Mouse (Mus musculus): ENCODE measurements around the gene Lce3a. TPM values are rescaled to one million over a fixed set of nuclear protein-coding genes. Genes with fewer than 3 reads are reported as not detected.

Gene Lce3a
- not detected in 2 replicates for polyA plus RNA-seq (2016; fragmentation: Nextera tagmentation; extraction: Ambion mirVana)

DNA sequence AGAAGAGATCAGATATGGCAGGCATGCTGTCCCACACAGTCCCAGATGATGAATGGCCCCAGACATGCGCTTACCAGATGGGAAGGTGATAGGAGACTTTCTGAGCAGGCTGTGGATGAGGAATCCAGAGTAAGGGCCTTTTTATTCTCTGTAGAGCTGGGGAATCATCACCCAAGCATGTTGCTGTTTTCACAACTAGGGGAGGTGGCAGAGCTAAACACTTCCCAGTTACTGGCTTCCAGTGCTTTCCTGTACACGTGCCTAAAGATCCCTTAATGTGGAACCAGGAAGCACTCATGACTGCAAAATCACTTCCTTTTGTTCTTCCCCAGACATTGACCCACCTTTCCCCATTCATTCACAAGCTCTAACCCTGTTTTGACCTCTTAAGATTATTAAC is at the start of gene Lce3a:
Gene Lce3a, minus strand, starts transcription at position 101 of the 400 bp plus-strand sequence.
- Histone ChIP-seq H3K4me3 (no peak within 1 kb of the TSS), H3K27me3 (ENCODE audit: low read depth, poor library complexity, severe bottlenecking) (no peaks in the 10 kb centered on the region), H3K4me1 (no peaks in the 10 kb centered on the region), H3K36me3 (no peaks in the 10 kb centered on the region), H3K9me3 (replicated peaks) (no peaks in the 10 kb centered on the region), H3K27ac (no peak within 1 kb of the TSS)
- no peak for DNase-seq (ENCODE audit: low spot score)
- WGBS = 81% methylated on average over 2 of the region's 2 CpGs

DNA sequence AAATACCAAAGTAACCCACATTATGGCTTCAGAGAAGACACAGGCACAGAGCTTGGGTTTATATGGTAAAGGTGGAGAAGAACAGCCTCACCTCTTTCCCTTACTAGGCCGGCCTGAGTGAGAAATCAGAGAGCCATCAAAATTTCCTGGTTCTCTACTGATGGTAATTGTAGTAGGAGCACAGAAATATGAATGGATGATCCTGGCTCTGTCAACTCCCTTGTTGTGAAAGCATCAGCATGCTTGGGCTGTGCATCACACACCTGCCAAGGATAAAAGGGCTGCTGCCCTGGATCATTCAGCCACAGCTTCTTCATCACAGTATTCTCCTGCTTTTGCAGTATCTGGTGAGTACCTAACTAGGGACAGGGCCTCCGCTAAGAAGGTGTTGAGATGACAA is 40.7 kb upstream of the Lce3a start, which contains the start of gene Lce3e:
Gene Lce3e, plus strand, starts transcription at position 301 of the 400 bp plus-strand sequence.
- Histone ChIP-seq H3K9me3 (replicated peaks) (no peaks in the 10 kb centered on the region), H3K4me1 (no peaks in the 10 kb centered on the region), H3K27me3 (ENCODE audit: low read depth, poor library complexity, severe bottlenecking) (no peaks in the 10 kb centered on the region), H3K4me3 (no peak within 1 kb of the TSS), H3K27ac (no peak within 1 kb of the TSS), H3K36me3 (no peaks in the 10 kb centered on the region)
- WGBS = 92% methylated on average over 2 of the region's 2 CpGs
- no peak for DNase-seq (ENCODE audit: low spot score)

DNA sequence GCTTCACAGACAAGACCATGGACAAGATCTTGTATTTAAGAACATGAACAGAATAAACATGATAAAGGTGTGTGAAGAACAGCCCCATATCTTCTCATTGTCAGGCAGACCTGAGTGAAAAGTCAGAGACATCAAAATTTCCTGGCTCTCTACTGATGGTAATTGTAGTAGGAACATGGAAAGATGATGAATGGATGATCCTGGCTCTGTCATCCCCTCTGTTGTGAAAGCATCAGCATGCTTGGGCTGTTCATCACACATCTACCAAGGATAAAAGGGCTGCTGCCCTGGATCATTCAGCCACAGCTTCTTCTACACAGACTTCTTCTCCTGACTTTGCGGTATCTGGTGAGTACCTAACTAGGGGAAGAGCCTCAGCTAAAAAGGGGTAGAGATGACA is 31.1 kb upstream of the Lce3a start, which contains the start of gene Lce3d:
Gene Lce3d, plus strand, starts transcription at position 301 of the 400 bp plus-strand sequence.
- Histone ChIP-seq H3K36me3 (no peaks in the 10 kb centered on the region), H3K27ac (no peak within 1 kb of the TSS), H3K9me3 (replicated peaks) (no peaks in the 10 kb centered on the region), H3K4me1 (no peaks in the 10 kb centered on the region), H3K27me3 (ENCODE audit: low read depth, poor library complexity, severe bottlenecking) (no peaks in the 10 kb centered on the region), H3K4me3 (no peak within 1 kb of the TSS)
- DNase-seq (ENCODE audit: low spot score) = no peak
- 84% methylated on average over 1 of the region's 1 CpGs for WGBS

DNA sequence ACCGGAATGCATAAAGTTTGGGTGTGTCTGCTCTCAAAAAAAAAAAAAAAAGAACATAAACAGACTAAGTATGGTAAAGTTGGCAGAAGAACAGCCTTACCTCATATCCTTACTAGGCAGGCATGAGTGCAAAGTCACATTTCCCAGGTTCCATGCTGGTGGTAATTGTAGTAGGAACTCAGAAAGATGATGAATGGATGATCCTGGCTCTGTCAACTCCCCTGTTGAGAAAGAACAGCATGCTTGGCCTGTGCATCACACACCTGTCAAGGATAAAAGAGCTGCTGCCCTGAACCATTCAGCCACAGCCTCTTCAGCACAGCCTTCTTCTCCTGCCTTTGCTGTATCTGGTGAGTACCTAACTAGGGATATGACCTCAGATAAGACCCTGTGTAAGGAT is 18.2 kb upstream of the Lce3a start, which contains the start of gene Lce3c:
Gene Lce3c, plus strand, starts transcription at position 301 of the 400 bp plus-strand sequence.
- Histone ChIP-seq H3K4me3 (no peak within 1 kb of the TSS), H3K4me1 (no peaks in the 10 kb centered on the region), H3K27me3 (ENCODE audit: low read depth, poor library complexity, severe bottlenecking) (no peaks in the 10 kb centered on the region), H3K9me3 (replicated peaks) (no peaks in the 10 kb centered on the region), H3K27ac (no peak within 1 kb of the TSS), H3K36me3 (no peaks in the 10 kb centered on the region)
- no peak for DNase-seq (ENCODE audit: low spot score)
- 79% methylated on average over 1 of the region's 1 CpGs for WGBS

DNA sequence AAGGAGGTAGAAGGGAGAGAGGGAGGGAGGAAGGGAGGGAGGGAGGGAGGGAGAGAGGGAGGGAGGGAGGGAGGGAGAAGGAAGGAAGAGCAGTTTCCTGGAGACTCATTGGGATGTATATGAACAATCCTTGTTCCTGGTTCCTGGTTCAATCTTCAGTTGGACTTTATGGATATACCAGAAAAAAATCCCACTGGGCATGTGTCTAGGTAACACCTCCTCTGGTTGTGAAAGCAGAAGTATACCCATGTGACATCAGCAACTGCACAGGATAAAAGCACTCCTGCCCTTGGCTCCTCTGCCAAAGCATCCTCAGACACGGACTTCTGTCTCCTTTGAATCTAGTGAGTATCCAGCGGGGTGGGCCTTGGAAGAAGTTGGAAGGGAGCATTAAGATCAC is 6.6 kb upstream of the Lce3a start, which contains the start of gene Lce3b:
Gene Lce3b, plus strand, starts transcription at position 301 of the 400 bp plus-strand sequence.
- no peaks in the 10 kb centered on the region for H3K36me3 ChIP-seq
- H3K4me3 ChIP-seq = no peak within 1 kb of the TSS
- WGBS = 69% methylated on average over 2 of the region's 2 CpGs
- H3K9me3 ChIP-seq (replicated peaks) = no peaks in the 10 kb centered on the region
- no peaks in the 10 kb centered on the region for H3K4me1 ChIP-seq
- no peaks in the 10 kb centered on the region for H3K27me3 ChIP-seq (ENCODE audit: low read depth, poor library complexity, severe bottlenecking)
- H3K27ac ChIP-seq = no peak within 1 kb of the TSS
- no peak for DNase-seq (ENCODE audit: low spot score)

DNA sequence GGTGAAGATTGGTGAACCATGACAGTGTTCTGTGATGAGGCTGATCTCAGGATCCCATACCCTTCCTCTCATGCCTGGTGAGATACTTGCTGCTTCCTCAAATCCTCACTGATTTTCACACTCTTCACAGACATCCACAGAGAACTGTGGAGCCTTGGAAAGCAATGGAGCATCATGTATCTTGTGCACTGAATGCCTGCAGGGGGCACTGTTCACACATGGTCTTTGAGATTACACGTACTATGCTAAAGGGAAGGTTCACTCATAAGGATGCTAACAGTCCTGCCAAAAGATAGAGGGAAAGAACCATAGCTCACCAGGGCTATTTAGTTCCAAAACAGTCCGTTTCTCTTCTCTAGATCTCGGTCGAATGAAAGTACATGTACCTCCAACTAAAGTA is 5.7 kb downstream of the Lce3a start:
- no peak for DNase-seq (ENCODE audit: low spot score)
- Histone ChIP-seq H3K27me3 (ENCODE audit: low read depth, poor library complexity, severe bottlenecking) (no peaks in the 10 kb centered on the region), H3K27ac (no peak overlapping the region), H3K9me3 (replicated peaks) (no peaks in the 10 kb centered on the region), H3K4me3 (no peak overlapping the region), H3K4me1 (no peaks in the 10 kb centered on the region), H3K36me3 (no peaks in the 10 kb centered on the region)
- 62% methylated on average over 4 of the region's 4 CpGs for WGBS

DNA sequence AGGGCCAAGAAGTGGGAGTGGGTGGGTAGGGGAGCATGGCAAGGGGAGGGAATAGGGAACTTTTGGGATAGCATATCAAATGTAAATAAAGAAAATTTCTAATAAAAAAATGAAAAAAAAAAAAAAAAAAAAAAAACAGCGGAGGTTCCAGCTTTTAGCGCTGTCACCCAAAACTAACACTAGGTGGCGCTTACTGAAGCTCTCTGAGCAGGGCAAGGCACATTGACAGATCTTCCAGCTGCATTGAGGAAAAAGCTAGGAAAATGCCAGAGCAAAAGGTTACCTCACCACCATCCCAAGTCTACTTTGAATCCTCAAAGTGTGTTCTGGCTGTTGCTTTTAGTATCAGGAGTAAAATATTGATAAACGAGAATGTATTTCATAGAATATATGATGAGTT is 18.5 kb downstream of the Lce3a start:
- H3K4me3 ChIP-seq = no peak overlapping the region
- no peaks in the 10 kb centered on the region for H3K9me3 ChIP-seq (replicated peaks)
- no peaks in the 10 kb centered on the region for H3K27me3 ChIP-seq (ENCODE audit: low read depth, poor library complexity, severe bottlenecking)
- WGBS = 30% methylated on average over 4 of the region's 4 CpGs
- H3K4me1 ChIP-seq = no peaks in the 10 kb centered on the region
- no peak for DNase-seq (ENCODE audit: low spot score)
- no peaks in the 10 kb centered on the region for H3K36me3 ChIP-seq
- H3K27ac ChIP-seq = no peak overlapping the region

DNA sequence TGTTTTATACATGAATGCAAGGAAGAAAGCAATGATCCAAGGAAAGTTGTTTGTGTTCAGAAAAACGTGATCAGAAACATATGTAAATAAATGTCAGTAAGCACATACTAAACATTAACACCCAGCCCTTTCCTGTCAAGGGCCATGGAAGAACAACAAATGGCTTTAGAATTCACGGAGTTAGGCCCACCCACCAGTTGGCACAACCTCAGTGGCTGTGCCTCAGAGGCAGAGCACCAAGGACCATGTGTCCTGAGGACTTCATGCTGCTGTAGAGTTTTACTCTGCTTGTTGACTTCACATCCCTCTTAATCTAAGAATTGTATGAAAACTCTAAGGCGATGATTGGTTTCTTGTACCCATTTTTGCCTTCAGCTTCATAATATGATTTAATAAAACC is 20.8 kb downstream of the Lce3a start:
- H3K9me3 ChIP-seq (replicated peaks) = no peaks in the 10 kb centered on the region
- H3K36me3 ChIP-seq = no peaks in the 10 kb centered on the region
- no peaks in the 10 kb centered on the region for H3K4me1 ChIP-seq
- no peak for DNase-seq (ENCODE audit: low spot score)
- no peak overlapping the region for H3K27ac ChIP-seq
- 54% methylated on average over 3 of the region's 3 CpGs for WGBS
- H3K27me3 ChIP-seq (ENCODE audit: low read depth, poor library complexity, severe bottlenecking) = no peaks in the 10 kb centered on the region
- no peak overlapping the region for H3K4me3 ChIP-seq

DNA sequence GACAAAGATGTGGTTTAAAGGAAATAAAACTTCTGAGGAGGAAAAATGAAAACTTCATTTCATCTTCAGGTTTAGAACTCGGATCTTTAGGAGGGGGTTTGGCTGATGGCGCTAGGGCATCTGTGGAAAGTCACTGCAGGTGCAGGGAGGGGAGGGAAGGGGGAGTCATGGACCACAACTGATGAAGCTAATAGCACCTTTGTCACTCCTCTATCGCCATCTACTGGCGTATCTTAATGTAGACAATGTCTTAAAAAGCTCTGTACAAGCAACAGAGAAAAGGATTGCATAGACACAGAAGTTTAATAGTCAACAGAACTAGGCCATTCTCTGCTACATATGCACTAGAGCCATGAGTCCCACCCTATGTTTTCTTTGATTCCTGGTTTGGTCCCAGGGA is 22.4 kb downstream of the Lce3a start:
- Histone ChIP-seq H3K9me3 (replicated peaks) (no peaks in the 10 kb centered on the region), H3K4me3 (no peak overlapping the region), H3K36me3 (no peaks in the 10 kb centered on the region), H3K27ac (no peak overlapping the region), H3K27me3 (ENCODE audit: low read depth, poor library complexity, severe bottlenecking) (no peaks in the 10 kb centered on the region), H3K4me1 (no peaks in the 10 kb centered on the region)
- WGBS = 41% methylated on average over 4 of the region's 4 CpGs
- DNase-seq (ENCODE audit: low spot score) = no peak

DNA sequence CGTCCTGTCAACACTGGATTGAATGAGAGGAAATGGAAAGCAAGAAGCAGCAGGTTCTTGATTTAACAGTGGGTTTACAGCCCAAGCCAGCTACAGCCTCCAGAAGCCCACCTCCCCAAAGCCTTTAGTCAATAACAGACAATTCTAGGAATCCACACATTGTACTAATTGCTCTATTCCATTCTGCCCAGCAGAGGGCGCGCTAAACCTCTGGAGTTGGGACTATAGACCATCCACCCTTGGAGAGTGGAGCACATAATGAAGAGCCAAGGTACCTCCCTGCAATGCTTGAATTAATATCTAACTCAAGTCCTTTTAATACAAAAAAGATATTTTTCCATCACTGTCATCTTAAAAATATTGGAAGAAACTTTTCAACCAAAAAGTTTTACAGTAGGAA is 23.0 kb downstream of the Lce3a start:
- Histone ChIP-seq H3K27me3 (ENCODE audit: low read depth, poor library complexity, severe bottlenecking) (no peaks in the 10 kb centered on the region), H3K27ac (no peak overlapping the region), H3K9me3 (replicated peaks) (no peaks in the 10 kb centered on the region), H3K36me3 (no peaks in the 10 kb centered on the region), H3K4me1 (no peaks in the 10 kb centered on the region), H3K4me3 (no peak overlapping the region)
- 26% methylated on average over 3 of the region's 3 CpGs for WGBS
- peak; percentile 52 for DNase-seq (ENCODE audit: low spot score)

DNA sequence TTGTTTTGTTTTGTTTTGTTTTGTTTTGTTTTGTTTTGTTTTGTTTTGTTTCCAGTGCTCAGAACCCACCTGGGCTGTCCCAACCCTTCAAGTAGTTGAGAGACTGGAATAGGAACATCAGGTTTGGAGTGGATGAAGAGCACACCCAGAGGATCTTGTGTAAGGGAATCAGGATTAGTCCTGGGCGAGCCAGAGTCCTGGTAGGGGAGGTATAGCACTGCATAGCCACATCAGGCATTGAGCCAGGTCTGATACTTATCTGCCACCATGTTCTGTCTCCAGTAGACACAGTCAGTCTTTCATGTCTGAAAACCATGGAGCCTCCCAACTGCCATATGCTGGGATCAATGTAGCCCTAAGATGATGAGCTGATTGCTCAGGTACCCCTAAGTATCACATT is 31.5 kb downstream of the Lce3a start:
- Histone ChIP-seq H3K4me1 (no peaks in the 10 kb centered on the region), H3K9me3 (replicated peaks) (no peaks in the 10 kb centered on the region), H3K27me3 (ENCODE audit: low read depth, poor library complexity, severe bottlenecking) (no peaks in the 10 kb centered on the region), H3K4me3 (no peak overlapping the region), H3K36me3 (no peaks in the 10 kb centered on the region), H3K27ac (no peak overlapping the region)
- 64% methylated on average over 1 of the region's 1 CpGs for WGBS
- no peak for DNase-seq (ENCODE audit: low spot score)

DNA sequence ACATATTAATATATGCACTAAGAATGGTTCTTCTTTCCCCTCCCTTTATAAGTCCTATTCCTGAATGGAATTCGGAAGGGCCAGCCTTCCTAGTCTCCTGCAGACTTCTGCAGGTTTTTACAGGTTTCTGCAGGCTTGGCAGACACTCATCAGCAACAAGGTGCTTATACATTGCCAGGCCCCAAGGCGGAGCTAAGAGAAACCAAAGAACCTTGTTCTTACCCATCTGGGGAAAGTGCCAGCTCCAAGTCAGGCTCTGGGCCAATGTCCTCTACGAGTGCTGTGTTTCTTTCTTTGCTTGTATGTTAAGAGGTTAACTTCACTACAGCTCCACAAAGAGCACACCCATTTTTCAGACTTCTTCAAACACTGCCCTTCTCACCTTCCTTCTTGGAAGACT is 32.0 kb downstream of the Lce3a start:
- WGBS = 75% methylated on average over 3 of the region's 3 CpGs
- Histone ChIP-seq H3K36me3 (no peaks in the 10 kb centered on the region), H3K27ac (no peak overlapping the region), H3K4me1 (no peaks in the 10 kb centered on the region), H3K4me3 (no peak overlapping the region), H3K27me3 (ENCODE audit: low read depth, poor library complexity, severe bottlenecking) (no peaks in the 10 kb centered on the region), H3K9me3 (replicated peaks) (no peaks in the 10 kb centered on the region)
- DNase-seq (ENCODE audit: low spot score) = no peak
